In genomic region chr9:57810691-57811090, GRCm38 (mm10) we compare ENCODE assay signal across 22 mouse cellular contexts. TPM values are rescaled to one million over a fixed set of nuclear protein-coding genes. Genes with fewer than 3 reads are reported as not detected.
DNase-seq lines count a peak whose midpoint lies in the region; ATAC-seq and TF ChIP-seq lines count a peak whose summit lies in the region.
"Had no signal": no experiment of that assay in that cellular context is flagged by ENCODE, and none has a peak within 500 bp of the region (broad histone marks: within the 10 kb centered on the region; RNA-seq: fewer than 3 reads in every experiment).

No protein-coding gene starts in this region.

- no peak overlapping the region for H3K4me3 ChIP-seq in forebrain, embryonic 12.5 days (replicated peaks)
- no peak overlapping the region for H3K4me3 ChIP-seq in forebrain, embryonic 15.5 days
- H3K4me3 ChIP-seq in hindbrain, embryonic 14.5 days (replicated peaks; ENCODE audit: low read length): no peak overlapping the region
- H3K4me3 ChIP-seq in hindbrain, postnatal 0 days (ENCODE audit: low read length): no peak overlapping the region
- no peak overlapping the region for H3K4me3 ChIP-seq in kidney, embryonic 16.5 days (ENCODE audit: low read length)
- H3K4me3 ChIP-seq in neural tube, embryonic 13.5 days: no peak overlapping the region
- H3K4me3 ChIP-seq in neural tube, embryonic 15.5 days (replicated peaks): no peak overlapping the region
- H3K4me3 ChIP-seq: erythroblast, embryonic 14.5 days; layer of hippocampus, adult 2 months; limb, embryonic 13.5 days; lung, embryonic 15.5 days had no signal

- no peak for TF ChIP-seq CTCF in hindbrain, postnatal 0 days (IDR thresholded peaks at IDR 0.05; ENCODE audit: low read depth)

- H3K27me3 ChIP-seq in forebrain, embryonic 12.5 days: no peaks in the 10 kb centered on the region
- H3K27me3 ChIP-seq in forebrain, embryonic 15.5 days: no peaks in the 10 kb centered on the region
- H3K27me3 ChIP-seq in hindbrain, embryonic 14.5 days (ENCODE audit: control insufficient read depth, insufficient read depth, low read length): no peaks in the 10 kb centered on the region
- no peaks in the 10 kb centered on the region for H3K27me3 ChIP-seq in hindbrain, postnatal 0 days (ENCODE audit: insufficient read depth, low read length)
- no peaks in the 10 kb centered on the region for H3K27me3 ChIP-seq in kidney, embryonic 16.5 days (ENCODE audit: insufficient read depth, low read length)
- no peaks in the 10 kb centered on the region for H3K27me3 ChIP-seq in neural tube, embryonic 13.5 days
- H3K27me3 ChIP-seq in neural tube, embryonic 15.5 days (replicated peaks): no peaks in the 10 kb centered on the region
- H3K27me3 ChIP-seq: CH12.LX; limb, embryonic 13.5 days; lung, embryonic 15.5 days had no signal

- WGBS in forebrain, embryonic 12.5 days: 80% methylated on average over 3 of the region's 3 CpGs
- 83% methylated on average over 3 of the region's 3 CpGs for WGBS in forebrain, embryonic 15.5 days
- WGBS in hindbrain, embryonic 14.5 days: 64% methylated on average over 3 of the region's 3 CpGs
- WGBS in hindbrain, postnatal 0 days: 77% methylated on average over 3 of the region's 3 CpGs
- 43% methylated on average over 3 of the region's 3 CpGs for WGBS in kidney, embryonic 16.5 days
- 60% methylated on average over 3 of the region's 3 CpGs for WGBS in neural tube, embryonic 13.5 days
- WGBS in neural tube, embryonic 15.5 days: 73% methylated on average over 3 of the region's 3 CpGs

- no peak for DNase-seq in hindbrain, embryonic 14.5 days (ENCODE audit: low spot score)
- DNase-seq in hindbrain, postnatal 0 days (ENCODE audit: low spot score): no peak
- peak; percentile 40 for DNase-seq in kidney, adult 9 months
- DNase-seq: adrenal gland, adult 8-10 months; cerebellum, adult 2 months; cerebellum, postnatal 14 days; gastrocnemius, postnatal 10 days; heart, postnatal 4 days; retina, postnatal 1 day; right cerebral cortex, postnatal 14 days had no signal

- no peak overlapping the region for H3K4me2 ChIP-seq in forebrain, embryonic 12.5 days
- H3K4me2 ChIP-seq in forebrain, embryonic 15.5 days (replicated peaks): no peak overlapping the region
- no peak overlapping the region for H3K4me2 ChIP-seq in hindbrain, embryonic 14.5 days (replicated peaks)
- no peak overlapping the region for H3K4me2 ChIP-seq in hindbrain, postnatal 0 days (ENCODE audit: low read depth, low read length)
- no peak overlapping the region for H3K4me2 ChIP-seq in kidney, embryonic 16.5 days (replicated peaks; ENCODE audit: low read depth, low read length)
- H3K4me2 ChIP-seq in neural tube, embryonic 13.5 days: no peak overlapping the region
- no peak overlapping the region for H3K4me2 ChIP-seq in neural tube, embryonic 15.5 days
- H3K4me2 ChIP-seq: limb, embryonic 13.5 days; liver, embryonic 11.5 days; lung, embryonic 15.5 days had no signal

- no peaks in the 10 kb centered on the region for H3K9me3 ChIP-seq in forebrain, embryonic 12.5 days
- H3K9me3 ChIP-seq in forebrain, embryonic 15.5 days: no peaks in the 10 kb centered on the region
- no peaks in the 10 kb centered on the region for H3K9me3 ChIP-seq in hindbrain, embryonic 14.5 days (ENCODE audit: control insufficient read depth, low read length)
- H3K9me3 ChIP-seq in hindbrain, postnatal 0 days (ENCODE audit: low read length): no peaks in the 10 kb centered on the region
- no peaks in the 10 kb centered on the region for H3K9me3 ChIP-seq in kidney, embryonic 16.5 days (ENCODE audit: low read length)
- H3K9me3 ChIP-seq in neural tube, embryonic 13.5 days: no peaks in the 10 kb centered on the region
- no peaks in the 10 kb centered on the region for H3K9me3 ChIP-seq in neural tube, embryonic 15.5 days (replicated peaks)
- H3K9me3 ChIP-seq: limb, embryonic 13.5 days; lung, embryonic 15.5 days had no signal

- no peaks in the 10 kb centered on the region; the same call in 1 of the 2 replicates for H3K36me3 ChIP-seq in forebrain, embryonic 12.5 days (replicated peaks)
- no peaks in the 10 kb centered on the region for H3K36me3 ChIP-seq in forebrain, embryonic 15.5 days
- H3K36me3 ChIP-seq in hindbrain, embryonic 14.5 days (replicated peaks; ENCODE audit: control insufficient read depth, insufficient read depth): no peaks in the 10 kb centered on the region; the same call in 1 of the 2 replicates
- no peaks in the 10 kb centered on the region for H3K36me3 ChIP-seq in hindbrain, postnatal 0 days (ENCODE audit: insufficient read depth, low read length)
- no peaks in the 10 kb centered on the region for H3K36me3 ChIP-seq in kidney, embryonic 16.5 days (ENCODE audit: insufficient read depth, low read length)
- H3K36me3 ChIP-seq in neural tube, embryonic 13.5 days: no peaks in the 10 kb centered on the region
- 0 out of 2 replicates have a peak, but pooled peaks cover 3% of the 10 kb centered on the region for H3K36me3 ChIP-seq in neural tube, embryonic 15.5 days
- H3K36me3 ChIP-seq: limb, embryonic 13.5 days; lung, embryonic 15.5 days had no signal

- peaks cover 82% of the 10 kb centered on the region for H3K4me1 ChIP-seq in forebrain, embryonic 12.5 days
- H3K4me1 ChIP-seq in forebrain, embryonic 15.5 days: peaks cover 66% of the 10 kb centered on the region
- H3K4me1 ChIP-seq in hindbrain, embryonic 14.5 days (replicated peaks; ENCODE audit: control insufficient read depth, insufficient read depth, low read length): peaks cover 50% of the 10 kb centered on the region
- peaks cover 17% of the 10 kb centered on the region; the same call in 1 of the 2 replicates for H3K4me1 ChIP-seq in hindbrain, postnatal 0 days (ENCODE audit: insufficient read depth, low read length)
- peaks cover 71% of the 10 kb centered on the region for H3K4me1 ChIP-seq in kidney, embryonic 16.5 days (ENCODE audit: insufficient read depth, low read length)
- H3K4me1 ChIP-seq in neural tube, embryonic 13.5 days (replicated peaks): peaks cover 100% of the 10 kb centered on the region
- H3K4me1 ChIP-seq in neural tube, embryonic 15.5 days: peaks cover 82% of the 10 kb centered on the region

- no peak overlapping the region for H3K9ac ChIP-seq in forebrain, embryonic 12.5 days
- no peak overlapping the region for H3K9ac ChIP-seq in forebrain, embryonic 15.5 days (replicated peaks)
- no peak overlapping the region for H3K9ac ChIP-seq in hindbrain, embryonic 14.5 days
- H3K9ac ChIP-seq in hindbrain, postnatal 0 days (replicated peaks; ENCODE audit: low read length): no peak overlapping the region
- no peak overlapping the region for H3K9ac ChIP-seq in kidney, embryonic 16.5 days (replicated peaks; ENCODE audit: low read length)
- H3K9ac ChIP-seq in neural tube, embryonic 13.5 days: no peak overlapping the region
- H3K9ac ChIP-seq in neural tube, embryonic 15.5 days (replicated peaks): no peak overlapping the region
- H3K9ac ChIP-seq: limb, embryonic 13.5 days; lung, embryonic 15.5 days had no signal

- ATAC-seq in forebrain, embryonic 12.5 days (ENCODE audit: low FRiP score): no peak
- ATAC-seq in forebrain, embryonic 15.5 days (replicated peaks): no peak
- no peak for ATAC-seq in hindbrain, embryonic 14.5 days (ENCODE audit: low FRiP score)
- no peak for ATAC-seq in hindbrain, postnatal 0 days
- ATAC-seq in kidney, embryonic 16.5 days (ENCODE audit: low FRiP score, low TSS enrichment): no peak
- ATAC-seq in neural tube, embryonic 13.5 days (ENCODE audit: low read depth): no peak
- ATAC-seq in neural tube, embryonic 15.5 days (ENCODE audit: low FRiP score): no peak
- ATAC-seq: intestine, postnatal 0 days had no signal

- 0 out of 2 replicates have a peak overlapping the region, but pooled peaks have one; percentile 27 for H3K27ac ChIP-seq in forebrain, embryonic 12.5 days
- H3K27ac ChIP-seq in forebrain, embryonic 15.5 days (replicated peaks): no peak overlapping the region
- peak overlapping the region; percentile 17; the same call in 1 of the 2 replicates for H3K27ac ChIP-seq in hindbrain, embryonic 14.5 days
- no peak overlapping the region for H3K27ac ChIP-seq in hindbrain, postnatal 0 days
- no peak overlapping the region for H3K27ac ChIP-seq in kidney, embryonic 16.5 days (ENCODE audit: low read length)
- H3K27ac ChIP-seq in neural tube, embryonic 13.5 days (replicated peaks): peak overlapping the region; percentile 10; the same call in 1 of the 2 replicates
- H3K27ac ChIP-seq in neural tube, embryonic 15.5 days (replicated peaks): no peak overlapping the region
- H3K27ac ChIP-seq: layer of hippocampus, adult 2 months; limb, embryonic 13.5 days; lung, embryonic 15.5 days had no signal

RNA-seq across cellular contexts. Expression of gene Arid3b, which starts 25.9 kb away (rescaled TPM):
- polyA plus RNA-seq in forebrain, embryonic 12.5 days (2016; fragmentation: Nextera tagmentation; extraction: Ambion mirVana): 20.3 and 20.6 TPM in 2 replicates
- 8.0 and 9.2 TPM in 2 replicates for polyA plus RNA-seq in forebrain, embryonic 15.5 days (2015; fragmentation: Nextera tagmentation; extraction: Ambion mirVana)
- 6.6 and 8.1 TPM in 2 replicates for polyA plus RNA-seq in hindbrain, embryonic 14.5 days (2014; fragmentation: Nextera tagmentation; extraction: Ambion mirVana)
- total RNA-seq in hindbrain, postnatal 0 days (2014; rRNA removed): 7.7 TPM in 2 replicates
- polyA plus RNA-seq in hindbrain, postnatal 0 days (2015; fragmentation: Nextera tagmentation; extraction: Ambion mirVana): 4.3 and 4.4 TPM in 2 replicates
- 6.0 and 8.6 TPM in 2 replicates for polyA plus RNA-seq in kidney, embryonic 16.5 days (2015; fragmentation: Nextera tagmentation; extraction: Ambion mirVana)
- polyA plus RNA-seq in neural tube, embryonic 13.5 days (2015; fragmentation: Nextera tagmentation; extraction: Ambion mirVana): 11.4 and 11.7 TPM in 2 replicates
- 6.7 and 8.9 TPM in 2 replicates for polyA plus RNA-seq in neural tube, embryonic 15.5 days (2015; fragmentation: Nextera tagmentation; extraction: Ambion mirVana)

RNA-seq across cellular contexts. Expression of gene Clk3, which starts 45.0 kb away (rescaled TPM):
- 90.2 and 96.7 TPM in 2 replicates for polyA plus RNA-seq in forebrain, embryonic 12.5 days (2016; fragmentation: Nextera tagmentation; extraction: Ambion mirVana)
- 88.6 and 93.0 TPM in 2 replicates for polyA plus RNA-seq in forebrain, embryonic 15.5 days (2015; fragmentation: Nextera tagmentation; extraction: Ambion mirVana)
- 55.8 and 65.2 TPM in 2 replicates for polyA plus RNA-seq in hindbrain, embryonic 14.5 days (2014; fragmentation: Nextera tagmentation; extraction: Ambion mirVana)
- total RNA-seq in hindbrain, postnatal 0 days (2014; rRNA removed): 76.3 and 83.7 TPM in 2 replicates
- polyA plus RNA-seq in hindbrain, postnatal 0 days (2015; fragmentation: Nextera tagmentation; extraction: Ambion mirVana): 48.8 and 52.7 TPM in 2 replicates
- polyA plus RNA-seq in kidney, embryonic 16.5 days (2015; fragmentation: Nextera tagmentation; extraction: Ambion mirVana): 82.0 and 90.0 TPM in 2 replicates
- 68.6 and 76.6 TPM in 2 replicates for polyA plus RNA-seq in neural tube, embryonic 13.5 days (2015; fragmentation: Nextera tagmentation; extraction: Ambion mirVana)
- 63.6 and 65.7 TPM in 2 replicates for polyA plus RNA-seq in neural tube, embryonic 15.5 days (2015; fragmentation: Nextera tagmentation; extraction: Ambion mirVana)

Comparison
In these comparisons a context has a peak if more than half of its experiments do, and no peak if none do; other contexts are left out.
1. H3K27ac ChIP-seq: peak in forebrain, embryonic 12.5 days (single experiment), hindbrain, embryonic 14.5 days (single experiment) and neural tube, embryonic 13.5 days (single experiment); none in forebrain, embryonic 15.5 days (single experiment), hindbrain, postnatal 0 days (single experiment), kidney, embryonic 16.5 days (single experiment) and neural tube, embryonic 15.5 days (single experiment).